Mouse (Mus musculus): ENCODE measurements around the gene Actl6b.
"Not testable (repeated sequence)": the region's sequence is repeated elsewhere in the genome, so short reads cannot be mapped to it uniquely, and the experiment has no call there.

The Actl6b gene

GRCm38 (mm10) chr5:137607860-137608653 lies 54.7 kb downstream of the Actl6b start:
- no peak for DNase-seq

- DNase-seq, result no peak
Observed at GRCm38 (mm10) chr5:137608654-137609190, 55.4 kb downstream of the Actl6b start.

DNA sequence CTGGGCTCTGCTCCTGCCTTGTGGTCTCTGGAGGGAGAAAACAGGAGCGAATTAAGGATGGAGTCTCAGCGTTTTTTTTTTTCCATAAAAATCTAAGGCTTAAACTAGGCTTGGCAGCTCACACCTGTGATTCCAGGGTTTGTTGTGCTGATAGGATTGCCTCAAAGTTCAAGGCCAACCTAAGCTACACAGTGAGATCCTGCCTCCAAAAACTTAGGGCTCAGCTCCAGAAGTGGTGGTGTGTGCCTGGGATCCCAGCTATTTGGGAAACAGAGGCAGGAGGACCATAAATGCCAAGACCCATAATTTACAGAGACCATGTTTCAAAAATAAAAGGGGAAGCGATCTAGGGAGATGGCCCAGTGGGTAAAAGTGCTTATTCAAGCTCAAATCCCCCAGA lies 56.0 kb downstream of the Actl6b start:
- no peak for DNase-seq

GRCm38 (mm10) chr5:137610056-137610455 lies 56.7 kb downstream of the Actl6b start:
- DNase-seq, result no peak

- DNase-seq, result no peak
Observed at GRCm38 (mm10) chr5:137610548-137611244, 57.4 kb downstream of the Actl6b start.

- no peak for DNase-seq
Observed at GRCm38 (mm10) chr5:137611245-137611602, 57.9 kb downstream of the Actl6b start.

DNA sequence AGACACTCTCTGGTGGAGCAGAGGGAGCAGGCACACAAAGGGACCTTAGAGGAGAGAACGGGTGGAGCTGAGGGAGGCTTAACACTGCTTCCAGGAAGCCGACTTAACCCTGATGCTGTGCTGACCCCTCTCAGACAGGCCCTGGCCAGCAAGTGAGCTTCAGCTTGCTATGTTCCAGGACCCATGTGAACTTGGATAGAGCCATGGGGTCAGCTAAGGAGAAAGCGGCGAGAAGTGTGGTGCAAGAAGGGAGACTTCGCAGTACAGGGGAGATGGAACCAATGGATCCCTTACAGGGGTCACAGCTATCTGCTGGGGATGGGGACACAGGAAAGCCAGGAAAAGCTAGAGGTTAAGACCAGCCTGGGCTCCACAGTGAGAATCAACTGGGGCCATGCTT lies 59.8 kb downstream of the Actl6b start:
- DNase-seq, result no peak

DNA sequence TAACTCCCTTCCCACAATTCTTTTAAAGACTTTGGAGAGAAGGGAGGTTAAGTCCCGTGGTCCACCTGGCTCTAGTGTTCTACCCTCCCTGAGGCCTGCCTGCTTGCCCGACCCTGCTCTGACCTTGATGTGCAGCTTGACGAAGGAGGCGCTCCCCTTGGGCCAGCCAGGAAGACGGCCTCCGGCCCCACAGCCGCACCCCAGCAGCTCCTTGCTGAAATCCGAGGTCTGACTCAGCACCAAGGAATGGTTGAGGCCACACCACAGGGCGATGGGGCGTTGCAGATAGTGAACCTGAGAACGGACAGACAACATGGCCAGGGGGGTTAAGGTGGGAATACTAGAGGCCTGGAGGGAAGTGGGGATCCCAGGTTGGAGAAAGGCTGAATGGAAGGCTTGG lies 60.2 kb downstream of the Actl6b start, which contains the start of gene Pcolce:
TSS of gene Pcolce (minus strand) at position 235 of the 400 bp plus-strand sequence.
- DNase-seq, result no peak

DNA sequence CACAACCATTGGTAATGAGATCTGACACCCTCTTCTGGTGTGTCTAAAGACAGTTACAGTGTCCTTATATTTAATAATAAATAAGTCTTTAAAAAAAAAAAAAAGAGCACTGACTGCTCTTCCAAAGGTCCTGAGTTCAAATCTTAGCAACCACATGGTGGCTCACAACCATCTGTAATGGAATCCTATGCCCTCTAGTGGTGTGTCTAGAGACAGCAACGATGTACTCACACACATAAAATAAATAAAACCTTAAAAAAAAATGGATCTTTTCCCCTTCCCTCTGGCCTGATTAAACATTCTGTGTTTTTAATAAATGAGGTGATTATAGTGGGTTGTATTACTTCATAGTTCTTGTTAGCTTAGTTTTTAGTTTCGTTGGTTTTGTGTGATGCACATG lies 61.6 kb downstream of the Actl6b start:
- DNase-seq, result not testable (repeated sequence)

DNA sequence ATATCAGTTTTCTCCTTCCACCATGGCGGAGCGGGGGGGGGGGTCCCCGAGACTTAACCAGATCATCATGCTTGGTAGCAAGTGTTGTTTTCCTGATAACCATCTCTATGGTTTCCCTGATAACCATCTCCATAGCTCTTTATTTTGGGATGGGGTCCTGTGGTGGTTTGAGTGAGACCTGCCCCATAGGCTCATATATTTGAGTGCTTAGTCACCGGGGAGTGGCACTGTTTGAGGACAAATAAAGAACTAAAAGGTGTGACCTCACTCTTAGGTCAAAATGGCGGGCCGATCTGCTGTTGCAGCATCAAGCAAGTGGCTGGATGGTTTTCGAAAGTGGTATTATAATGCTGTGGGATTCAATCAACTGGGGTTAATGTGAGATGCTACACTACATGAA lies 62.0 kb downstream of the Actl6b start:
- DNase-seq, result no peak

All from cerebellum, postnatal 14 days (tissue).